Mouse (Mus musculus) lung, embryonic 14.5 days (tissue): ENCODE data around the gene Chst11. TPM values are rescaled to one million over a fixed set of nuclear protein-coding genes. Genes with fewer than 3 reads are reported as not detected.

ENCODE experiments used
- ATAC-seq: fragments of 200-750 bp; cut with Nextera tagmentation; 2 replicates; pipeline ENCODE4 v1.8.0; 2017; ENCODE audit warnings: mild to moderate bottlenecking, moderate TSS enrichment, moderate library complexity; ENCODE audit not compliant: insufficient read depth
- DNase-seq: peaks from one replicate; pipeline ENCODE4 v3.0.0-alpha.2; 2015
- H3K27ac ChIP-seq: fragments of 300-500 bp; sonication (generic); 2 replicates; pipeline ENCODE4 v1.5.1; 2014; ENCODE audit warnings: low read depth, mild to moderate bottlenecking, moderate library complexity
- H3K27me3 ChIP-seq: fragments of 300-500 bp; sonication (generic); 2 replicates; pipeline ENCODE4 v1.6.1; 2014; ENCODE audit warnings: low read length, control low read depth; ENCODE audit not compliant: insufficient read depth
- H3K36me3 ChIP-seq: fragments of 300-500 bp; sonication (generic); 2 replicates; pipeline ENCODE4 v1.6.1; 2014; ENCODE audit warnings: control low read depth; ENCODE audit not compliant: insufficient read depth
- H3K4me1 ChIP-seq: fragments of 300-500 bp; sonication (generic); 2 replicates; pipeline ENCODE4 v1.6.1; 2014; ENCODE audit warnings: antibody characterized with exemption, control low read depth; ENCODE audit not compliant: insufficient read depth
- H3K4me2 ChIP-seq: fragments of 300-500 bp; sonication (generic); 2 replicates; pipeline ENCODE4 v1.6.1; 2014; ENCODE audit warnings: mild to moderate bottlenecking
- H3K4me3 ChIP-seq: fragments of 300-500 bp; sonication (generic); 2 replicates; pipeline ENCODE4 v1.5.1; 2014; ENCODE audit warnings: low read depth, low read length
- H3K9ac ChIP-seq: fragments of 300-500 bp; sonication (generic); 2 replicates; pipeline ENCODE4 v1.6.1; 2014
- H3K9me3 ChIP-seq: fragments of 300-500 bp; sonication (generic); 2 replicates; pipeline ENCODE4 v1.6.1; 2016; ENCODE audit warnings: low read depth, low read length, control low read depth
- CTCF ChIP-seq: IDR thresholded peaks from 2 replicates; pipeline ENCODE4 v1.5.1; 2016; ENCODE audit warnings: antibody characterized with exemption, low read depth
- WGBS: fragments of 180-500 bp; shearing (Covaris S2); extraction: QIAGEN DNeasy Blood & Tissue Kit; methylation state at CpG from one replicate; pipeline ENCODE4 v1.1.7; 2014; 5-methylcytosine and 5-hydroxymethylcytosine counted together
- polyA plus RNA-seq: library from polyadenylated mRNA; unstranded; fragments of >200 nt; fragmentation: Nextera tagmentation; extraction: Ambion mirVana; gene quantifications from 2 replicates; pipeline ENCODE4 v1.2.1, GENCODE M21; 2014

The Chst11 gene
- polyA plus RNA-seq, 1 experiment from 2014 or later, result 2.6 TPM

- no peak overlapping the region for H3K27ac ChIP-seq
- H3K27me3 ChIP-seq, result no peaks in the 10 kb centered on the region
- no peak overlapping the region for H3K4me2 ChIP-seq
- no peaks in the 10 kb centered on the region for H3K9me3 ChIP-seq
- ATAC-seq (no peak), DNase-seq (no peak)
- H3K9ac ChIP-seq, result no peak overlapping the region
- WGBS, result 37% methylated on average over 6 of the region's 6 CpGs
- no peaks in the 10 kb centered on the region for H3K36me3 ChIP-seq
- no peak for TF ChIP-seq CTCF
- no peak overlapping the region for H3K4me3 ChIP-seq
- peaks cover 6% of the 10 kb centered on the region; the same call in 1 of the 2 replicates for H3K4me1 ChIP-seq
Observed at GRCm38 (mm10) chr10:83030928-83031327, 45.6 kb downstream of the Chst11 start.

GRCm38 (mm10) chr10:83031561-83031960 lies 46.3 kb downstream of the Chst11 start:
- ATAC-seq (no peak), DNase-seq (peak; percentile 17)
- no peak for TF ChIP-seq CTCF
- Histone ChIP-seq H3K27ac (no peak overlapping the region), H3K4me1 (peaks cover 6% of the 10 kb centered on the region; the same call in 1 of the 2 replicates), H3K4me2 (no peak overlapping the region), H3K27me3 (no peaks in the 10 kb centered on the region), H3K36me3 (no peaks in the 10 kb centered on the region), H3K4me3 (no peak overlapping the region), H3K9me3 (no peaks in the 10 kb centered on the region), H3K9ac (no peak overlapping the region)
- WGBS, result 59% methylated on average over 4 of the region's 4 CpGs

GRCm38 (mm10) chr10:83032559-83032958 lies 47.3 kb downstream of the Chst11 start:
- DNase-seq (no peak), ATAC-seq (no peak)
- Histone ChIP-seq H3K36me3 (no peaks in the 10 kb centered on the region), H3K9me3 (no peaks in the 10 kb centered on the region), H3K27ac (no peak overlapping the region), H3K4me2 (no peak overlapping the region), H3K4me1 (peaks cover 6% of the 10 kb centered on the region; the same call in 1 of the 2 replicates), H3K27me3 (no peaks in the 10 kb centered on the region), H3K9ac (no peak overlapping the region), H3K4me3 (no peak overlapping the region)
- no peak for TF ChIP-seq CTCF
- 56% methylated on average over 10 of the region's 10 CpGs for whole genome bisulfite sequencing

- WGBS, result 81% methylated on average over 20 of the region's 20 CpGs
- no peak for DNase-seq
- H3K4me2 ChIP-seq, result no peak overlapping the region
- 0 out of 2 replicates have a peak, but pooled peaks cover 2% of the 10 kb centered on the region for H3K4me1 ChIP-seq
- TF ChIP-seq CTCF, result no peak
- H3K9me3 ChIP-seq, result no peaks in the 10 kb centered on the region
- no peaks in the 10 kb centered on the region for H3K36me3 ChIP-seq
- ATAC-seq, result no peak; the same call in 1 of the 2 replicates
- no peak overlapping the region for H3K9ac ChIP-seq
- no peaks in the 10 kb centered on the region for H3K27me3 ChIP-seq
- H3K27ac ChIP-seq, result no peak overlapping the region
- H3K4me3 ChIP-seq, result no peak overlapping the region
Observed at GRCm38 (mm10) chr10:83036340-83037045, 51.2 kb downstream of the Chst11 start.

- H3K9me3 ChIP-seq, result no peaks in the 10 kb centered on the region
- no peak overlapping the region for H3K4me2 ChIP-seq
- H3K9ac ChIP-seq, result no peak overlapping the region
- H3K36me3 ChIP-seq, result no peaks in the 10 kb centered on the region
- H3K27me3 ChIP-seq, result no peaks in the 10 kb centered on the region
- no peak overlapping the region for H3K4me3 ChIP-seq
- H3K4me1 ChIP-seq, result peaks cover 5% of the 10 kb centered on the region; the same call in 1 of the 2 replicates
- ATAC-seq, result no peak
- no peak for DNase-seq
- WGBS, result 86% methylated on average over 9 of the region's 9 CpGs
- TF ChIP-seq CTCF, result no peak
- H3K27ac ChIP-seq, result no peak overlapping the region
Observed at GRCm38 (mm10) chr10:83038166-83038565, 52.9 kb downstream of the Chst11 start.

GRCm38 (mm10) chr10:83039414-83039813 lies 54.1 kb downstream of the Chst11 start:
- no peak for ATAC-seq
- no peaks in the 10 kb centered on the region for H3K27me3 ChIP-seq
- no peak for DNase-seq
- no peak overlapping the region for H3K27ac ChIP-seq
- WGBS, result 74% methylated on average over 10 of the region's 10 CpGs
- H3K4me1 ChIP-seq, result peaks cover 5% of the 10 kb centered on the region; the same call in 1 of the 2 replicates
- H3K4me2 ChIP-seq, result no peak overlapping the region
- H3K9ac ChIP-seq, result no peak overlapping the region
- TF ChIP-seq CTCF, result no peak
- H3K4me3 ChIP-seq, result no peak overlapping the region
- no peaks in the 10 kb centered on the region for H3K9me3 ChIP-seq
- H3K36me3 ChIP-seq, result no peaks in the 10 kb centered on the region

- Histone ChIP-seq H3K4me3 (no peak overlapping the region), H3K27ac (no peak overlapping the region), H3K9me3 (no peaks in the 10 kb centered on the region), H3K4me1 (peaks cover 5% of the 10 kb centered on the region; the same call in 1 of the 2 replicates), H3K9ac (no peak overlapping the region), H3K27me3 (no peaks in the 10 kb centered on the region), H3K4me2 (no peak overlapping the region), H3K36me3 (no peaks in the 10 kb centered on the region)
- WGBS, result 58% methylated on average over 9 of the region's 9 CpGs
- no peak for TF ChIP-seq CTCF
- DNase-seq, result no peak
- ATAC-seq, result no peak
Observed at GRCm38 (mm10) chr10:83041875-83042274, 56.6 kb downstream of the Chst11 start.
